Mouse (Mus musculus): ENCODE data around the gene Gm16181. TPM values are rescaled to one million over a fixed set of nuclear protein-coding genes. Genes with fewer than 3 reads are reported as not detected.

Gene Gm16181
- 1 to 10 TPM in 1 of 2 experiments, not detected in 1; 1.2 TPM for polyA plus RNA-seq (2017; shearing (Covaris generic))

DNA sequence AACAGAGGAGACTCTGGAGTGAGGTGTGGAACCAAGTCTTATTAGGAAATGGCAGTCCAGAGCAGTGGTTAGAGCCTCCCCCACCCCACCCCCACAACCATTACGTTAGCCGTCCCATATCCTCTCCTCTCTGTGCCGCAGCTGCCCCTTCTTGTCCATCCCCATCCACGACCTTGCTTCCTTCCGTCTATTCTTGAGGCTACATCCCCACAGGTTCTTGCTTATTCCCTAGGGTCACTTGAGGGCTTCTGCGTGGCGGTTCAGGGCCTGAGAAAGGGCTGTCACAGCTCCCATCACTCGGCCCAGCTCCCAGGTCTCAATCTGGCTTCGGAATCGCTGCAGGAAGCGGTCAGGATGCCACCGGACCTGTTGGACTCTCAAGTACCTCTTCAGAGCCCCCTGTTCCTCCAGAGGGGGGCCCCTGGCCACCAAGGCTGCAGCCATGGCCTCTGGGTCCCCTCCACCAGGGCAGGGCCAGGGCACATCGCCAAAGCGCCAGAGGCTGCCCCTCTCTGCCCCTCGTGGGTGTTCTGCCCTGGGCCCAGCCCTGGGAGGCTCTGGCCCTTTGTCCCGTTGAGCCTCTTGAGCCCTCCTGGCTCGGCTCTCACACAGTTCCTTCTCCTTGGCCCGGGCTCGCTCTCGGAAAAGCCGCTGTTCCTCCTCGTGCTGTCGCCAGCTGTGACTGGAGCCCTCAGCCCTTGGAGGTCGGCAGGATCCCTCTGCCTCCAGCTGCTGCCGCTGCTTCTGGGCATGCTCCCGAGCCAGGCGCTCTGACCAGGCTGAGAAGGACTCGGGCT, at the start of gene Gm16181:
Gm16181 (plus strand) TSS at position 679 of the 797 bp plus-strand sequence.

DNA sequence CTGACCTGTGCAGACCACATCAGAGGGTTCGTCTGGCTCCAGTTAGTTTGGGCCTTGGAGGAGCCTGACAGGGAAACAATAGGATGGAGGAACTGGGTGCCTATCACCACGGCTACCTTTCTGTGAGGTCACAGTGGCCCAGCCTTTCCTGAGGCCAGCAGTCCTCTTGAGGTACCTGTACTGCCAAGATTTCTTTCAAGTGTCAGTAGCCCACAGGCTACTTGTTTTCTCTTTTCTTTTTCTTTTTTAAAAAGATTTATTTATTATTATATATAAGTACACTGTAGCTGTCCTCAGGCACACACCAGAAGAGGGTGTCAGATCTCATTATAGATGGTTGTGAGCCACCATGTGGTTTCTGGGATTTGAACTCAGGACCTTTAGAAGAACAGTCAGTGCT, 44.7 kb upstream of the Gm16181 start, which contains the start of gene Aif1:
Aif1 (minus strand) TSS at position 101 of the 400 bp plus-strand sequence.

DNA sequence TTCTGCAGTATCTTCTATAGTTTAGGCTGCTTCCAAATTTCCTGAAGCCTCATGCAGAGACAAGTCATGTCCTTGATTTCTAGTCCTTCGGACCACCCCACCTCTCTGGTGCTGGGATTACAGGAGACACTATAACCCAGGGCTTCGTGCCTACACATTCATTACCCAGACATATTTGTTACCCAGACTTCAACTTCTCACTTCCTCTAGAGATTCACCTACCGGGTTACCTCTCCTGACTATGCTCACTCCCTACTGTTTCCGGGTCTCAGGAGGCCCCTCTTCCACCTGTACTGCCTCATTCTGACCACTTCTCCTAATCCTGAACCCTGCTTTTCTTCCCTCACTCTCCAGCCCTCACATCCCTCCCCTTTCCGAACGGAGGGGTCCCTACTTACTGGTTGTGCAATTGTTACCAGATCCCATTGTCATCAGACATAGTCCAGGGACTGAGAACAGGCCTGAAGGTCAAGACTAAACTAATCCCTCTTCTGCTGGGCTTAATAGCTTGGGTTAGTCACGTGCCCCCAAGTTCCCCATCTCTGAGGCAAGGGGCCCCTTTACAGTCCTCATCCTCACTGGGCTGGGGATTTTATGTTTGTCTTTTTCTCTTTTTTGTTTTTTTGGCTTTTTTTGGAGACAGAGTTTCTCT, 32.5 kb upstream of the Gm16181 start, which contains the start of gene Lst1:
Lst1 (minus strand) TSS at position 481 of the 652 bp plus-strand sequence.

DNA sequence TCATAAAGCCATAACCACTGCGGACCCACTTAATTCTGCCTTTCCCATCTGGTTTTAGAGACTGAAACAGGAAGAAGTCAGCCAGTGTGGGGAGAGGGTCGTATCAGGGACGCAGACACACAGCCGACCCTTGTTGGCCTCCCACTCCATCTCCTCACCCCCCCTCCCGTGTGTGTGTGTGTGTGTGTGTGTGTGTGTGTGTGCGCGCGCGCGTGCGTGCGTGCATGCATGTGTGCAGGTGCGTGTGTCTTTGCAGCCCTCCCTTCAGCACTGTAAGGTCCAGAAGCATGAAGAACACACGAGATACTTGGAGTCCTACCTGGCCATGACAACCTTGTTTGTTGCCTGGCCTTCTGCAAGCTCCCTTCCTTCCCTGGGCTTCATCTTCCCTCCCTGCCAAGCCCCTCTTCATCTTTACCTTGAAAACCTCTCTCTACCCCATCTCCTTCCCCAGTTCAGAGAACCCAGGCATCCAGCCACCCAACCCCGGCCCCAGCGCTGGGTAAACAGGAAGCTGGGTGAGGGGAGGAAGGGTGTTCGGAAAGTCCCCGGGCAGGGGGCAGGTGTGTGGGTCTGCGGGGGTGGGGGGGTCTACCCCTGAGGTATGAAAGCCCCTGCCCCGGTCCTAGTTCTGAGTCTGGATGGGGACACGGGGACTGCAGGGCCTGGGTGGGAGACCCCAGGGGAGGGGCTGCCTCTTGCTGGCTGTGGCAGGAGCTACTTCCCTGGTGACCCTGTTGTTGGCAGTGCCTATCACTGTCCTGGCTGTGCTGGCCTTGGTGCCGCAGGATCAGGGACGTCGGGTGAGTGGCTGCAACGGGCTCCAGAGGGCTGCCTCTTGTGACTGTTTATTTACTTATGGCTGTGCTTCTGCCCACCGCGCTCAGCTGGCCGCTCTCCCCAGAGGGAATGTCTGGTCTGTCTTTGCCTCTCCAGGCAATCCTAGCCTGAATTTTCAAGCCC, 26.5 kb upstream of the Gm16181 start, which contains the start of gene Ltb:
Ltb (plus strand) TSS at position 559 of the 963 bp plus-strand sequence.

GRCm38 (mm10) chr17:35201787-35202186, 18.8 kb upstream of the Gm16181 start, which contains the start of gene Tnf:
Gene Tnf, minus strand, starts transcription at chr17:35202007.

GRCm38 (mm10) chr17:35204494-35205379, 15.9 kb upstream of the Gm16181 start, which contains the start of gene Lta:
Gene Lta, minus strand, starts transcription at chr17:35205351.

DNA sequence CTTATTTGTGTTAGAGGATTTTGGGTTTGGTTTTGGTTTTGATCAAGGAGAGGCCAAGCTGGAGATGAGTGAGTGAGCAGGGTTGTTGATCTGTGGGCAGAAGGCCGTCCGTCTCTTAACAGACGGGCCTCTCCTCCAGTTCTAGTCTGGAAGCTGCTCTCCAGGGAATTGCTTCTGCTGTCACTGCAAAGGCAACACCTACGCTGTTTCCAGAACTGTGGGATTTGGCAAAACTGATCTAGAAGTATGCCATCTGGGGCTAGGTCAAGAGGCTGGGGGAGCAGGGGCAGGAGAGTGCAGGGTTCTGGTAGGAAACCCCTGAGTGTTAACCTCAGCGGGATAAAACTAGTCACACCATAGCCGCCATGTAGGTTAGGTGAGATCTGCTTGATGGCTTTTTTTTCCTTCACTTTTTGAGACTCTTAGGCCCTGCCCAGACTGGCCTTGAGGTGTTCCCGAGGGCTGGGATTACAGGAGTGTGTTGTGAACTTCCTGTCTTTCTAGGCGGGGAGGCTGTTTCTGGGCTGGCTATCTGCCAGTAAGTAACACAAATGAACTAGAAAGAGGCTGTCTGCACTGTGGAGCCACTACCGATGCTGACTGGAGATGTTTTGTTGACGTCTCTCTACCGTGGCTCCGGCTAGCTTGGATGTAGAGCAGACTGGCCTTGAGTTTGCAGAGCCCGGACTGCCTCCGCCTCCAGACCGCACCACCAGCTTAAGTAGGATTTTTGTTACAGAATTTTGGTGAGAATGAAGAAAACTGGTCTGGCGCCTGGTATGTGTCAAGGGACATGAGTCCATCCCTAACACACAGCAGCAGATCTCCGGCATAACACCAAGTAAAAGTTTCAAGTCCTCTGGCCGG, 12.7 kb downstream of the Gm16181 start, which contains the start of gene Atp6v1g2:
Atp6v1g2 (plus strand) TSS at position 547 of the 867 bp plus-strand sequence.

DNA sequence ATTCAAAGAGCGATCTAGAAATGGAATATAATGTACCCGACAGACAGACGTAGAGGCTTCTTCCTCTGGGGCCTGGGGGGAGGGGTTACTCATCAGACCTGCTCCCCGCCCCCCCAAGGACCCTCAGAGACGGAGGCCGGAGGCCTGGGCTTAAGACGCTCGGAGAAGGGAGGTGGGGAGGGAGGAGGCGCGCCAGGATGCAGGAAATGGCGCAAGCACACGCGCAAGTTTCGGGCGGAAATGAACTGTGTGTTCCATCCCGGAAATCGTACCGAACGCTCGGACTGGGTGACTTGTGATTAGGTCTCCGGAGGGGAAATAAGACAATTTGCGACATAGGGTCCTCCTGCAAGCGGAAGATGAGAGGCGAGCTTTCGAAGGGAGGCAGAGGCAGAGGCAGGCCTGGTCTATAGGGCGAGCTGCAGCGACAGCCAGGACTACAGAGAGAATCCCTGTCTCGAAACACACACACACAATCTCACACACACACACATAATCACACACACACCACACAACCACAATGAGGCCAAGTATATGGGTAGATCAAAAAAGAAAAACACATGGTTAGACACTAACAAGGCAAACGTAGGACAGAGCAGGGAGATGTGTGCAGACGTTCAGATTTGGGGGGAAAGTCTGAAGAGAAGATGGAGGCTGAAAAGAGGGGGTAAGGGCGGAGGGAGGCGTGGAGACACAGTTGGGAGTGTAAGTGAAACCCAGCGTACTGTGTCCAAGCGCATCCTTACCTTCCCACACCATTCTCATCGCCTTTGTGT, 15.2 kb downstream of the Gm16181 start, which contains the start of gene Nfkbil1:
Nfkbil1 (minus strand) TSS at position 179 of the 776 bp plus-strand sequence.

DNA sequence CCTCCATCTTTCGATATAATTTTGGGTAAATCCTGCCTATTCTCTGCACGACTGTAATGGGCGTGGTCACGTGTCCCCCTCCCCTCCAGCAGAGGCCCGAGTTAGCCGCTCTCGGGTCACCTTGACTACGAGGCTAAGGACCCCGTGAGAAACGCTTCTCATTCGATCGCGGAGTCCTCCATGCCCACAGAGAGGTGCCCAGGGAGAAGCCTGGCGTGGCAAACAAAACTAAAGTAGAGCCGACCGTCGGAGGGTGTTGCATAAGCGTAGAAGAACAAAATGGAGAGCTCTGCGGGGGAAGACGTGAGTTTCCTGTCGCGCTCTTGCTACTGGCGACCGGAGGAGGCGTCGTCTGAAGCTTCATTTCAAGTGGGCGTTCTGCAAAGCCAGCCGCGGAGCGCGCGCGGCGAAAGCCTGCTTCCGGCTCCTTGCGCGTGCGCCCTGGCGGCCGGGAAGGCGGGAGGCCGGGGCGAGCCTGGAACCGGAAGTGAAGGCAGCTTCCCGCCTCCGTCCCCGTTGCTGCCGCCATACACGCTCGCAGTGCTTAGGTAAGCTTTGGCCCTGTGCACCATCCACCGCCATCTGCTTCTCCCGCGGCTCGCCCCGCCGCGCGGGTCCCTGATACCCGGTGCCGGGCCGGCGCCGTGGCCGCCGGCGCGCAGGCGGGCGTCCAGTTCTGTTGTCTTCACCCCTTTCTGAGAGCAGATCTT, 20.8 kb downstream of the Gm16181 start, which contains the start of gene Ddx39b:
Ddx39b (plus strand) TSS at position 442 of the 710 bp plus-strand sequence.

DNA sequence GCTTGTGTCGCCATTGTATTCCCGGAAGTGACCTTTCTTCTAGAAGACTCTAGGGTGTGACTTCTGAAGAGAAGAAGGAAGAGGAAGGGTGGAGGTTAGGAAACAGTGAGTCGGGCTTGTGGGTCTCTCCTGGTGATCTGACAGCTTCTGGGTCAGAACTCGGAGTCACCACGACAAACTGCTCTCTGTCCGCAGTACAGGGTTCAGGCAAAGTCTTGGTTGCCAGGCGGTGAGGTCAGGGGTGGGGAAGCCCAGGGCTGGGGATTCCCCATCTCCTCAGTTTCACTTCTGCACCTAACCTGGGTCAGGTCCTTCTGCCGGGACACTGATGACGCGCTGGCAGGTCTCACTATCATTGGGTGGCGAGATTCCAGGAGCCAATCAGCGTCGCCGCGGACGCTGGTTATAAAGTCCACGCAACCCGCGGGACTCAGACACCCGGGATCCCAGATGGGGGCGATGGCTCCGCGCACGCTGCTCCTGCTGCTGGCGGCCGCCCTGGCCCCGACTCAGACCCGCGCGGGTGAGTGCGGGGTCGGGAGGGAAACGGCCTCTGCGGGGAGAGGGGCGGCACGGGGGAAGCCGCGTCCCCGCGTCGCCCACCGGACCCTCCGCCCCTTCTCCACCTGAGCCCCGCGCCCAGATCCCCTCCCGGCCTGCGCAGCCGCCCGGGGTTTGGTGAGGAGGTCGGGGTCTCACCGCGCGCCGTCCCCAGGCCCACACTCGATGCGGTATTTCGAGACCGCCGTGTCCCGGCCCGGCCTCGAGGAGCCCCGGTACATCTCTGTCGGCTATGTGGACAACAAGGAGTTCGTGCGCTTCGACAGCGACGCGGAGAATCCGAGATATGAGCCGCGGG, 42.3 kb downstream of the Gm16181 start, which contains the start of gene H2-D1:
H2-D1 (plus strand) TSS at position 67 of the 859 bp plus-strand sequence.

Other genes starting within 250 kb of the Gm16181 start
- 10 to 100 TPM in 1 of 2 experiments, not detected in 1; 18.3 TPM for gene Hspa1a, start 248.7 kb upstream of the Gm16181 start, polyA plus RNA-seq (2017; shearing (Covaris generic))
- gene Hspa1l, start 248.1 kb upstream of the Gm16181 start, polyA plus RNA-seq (2017; shearing (Covaris generic)) = under 1 TPM; 0.27 to 0.50 TPM
- 10 to 100 TPM; 79.0 to 93.1 TPM for gene Lsm2, start 239.0 kb upstream of the Gm16181 start, polyA plus RNA-seq (2017; shearing (Covaris generic))
- 100 to 1,000 TPM; 126 to 153 TPM for gene Vars, start 219.8 kb upstream of the Gm16181 start, polyA plus RNA-seq (2017; shearing (Covaris generic))
- under 1 TPM in 1 of 2 experiments, not detected in 1; 0.52 TPM for gene Vwa7, start 204.3 kb upstream of the Gm16181 start, polyA plus RNA-seq (2017; shearing (Covaris generic))
- under 1 TPM; 0.36 to 0.48 TPM for gene Sapcd1, start 192.8 kb upstream of the Gm16181 start, polyA plus RNA-seq (2017; shearing (Covaris generic))
- gene Msh5, start 174.1 kb upstream of the Gm16181 start, polyA plus RNA-seq (2017; shearing (Covaris generic)) = 1 to 10 TPM in 1 of 2 experiments, under 1 TPM in 1; 0.87 to 2.6 TPM
- 100 to 1,000 TPM; 647 to 661 TPM for gene Clic1, start 170.9 kb upstream of the Gm16181 start, polyA plus RNA-seq (2017; shearing (Covaris generic))
- 1 to 10 TPM in 1 of 2 experiments, under 1 TPM in 1; 0.83 to 2.7 TPM for gene Ddah2, start 161.8 kb upstream of the Gm16181 start, polyA plus RNA-seq (2017; shearing (Covaris generic))
- not detected for gene Ly6g6c, start 155.4 kb upstream of the Gm16181 start, polyA plus RNA-seq (2017; shearing (Covaris generic))
- not detected for gene Mpig6b, start 154.7 kb upstream of the Gm16181 start, polyA plus RNA-seq (2017; shearing (Covaris generic))
- under 1 TPM in 1 of 2 experiments, not detected in 1; 0.15 TPM for gene Ly6g6e, start 143.9 kb upstream of the Gm16181 start, polyA plus RNA-seq (2017; shearing (Covaris generic))
- gene Ly6g6d, start 142.8 kb upstream of the Gm16181 start, polyA plus RNA-seq (2017; shearing (Covaris generic)) = not detected
- gene Ly6g6f, start 135.2 kb upstream of the Gm16181 start, polyA plus RNA-seq (2017; shearing (Covaris generic)) = under 1 TPM in 1 of 2 experiments, not detected in 1; 0.26 TPM
- 10 to 100 TPM; 59.7 to 60.5 TPM for gene Abhd16a, start 131.6 kb upstream of the Gm16181 start, polyA plus RNA-seq (2017; shearing (Covaris generic))
- under 1 TPM in 1 of 2 experiments, not detected in 1; 0.36 TPM for gene Ly6g5c, start 112.6 kb upstream of the Gm16181 start, polyA plus RNA-seq (2017; shearing (Covaris generic))
- 1 to 10 TPM; 3.4 to 9.5 TPM for gene Ly6g5b, start 105.4 kb upstream of the Gm16181 start, polyA plus RNA-seq (2017; shearing (Covaris generic))
- gene Gpank1, start 99.4 kb upstream of the Gm16181 start, polyA plus RNA-seq (2017; shearing (Covaris generic)) = 10 to 100 TPM; 53.8 to 59.4 TPM
- 100 to 1,000 TPM; 351 to 388 TPM for gene Csnk2b, start 98.8 kb upstream of the Gm16181 start, polyA plus RNA-seq (2017; shearing (Covaris generic))
- gene D17H6S53E, start 94.5 kb upstream of the Gm16181 start, polyA plus RNA-seq (2017; shearing (Covaris generic)) = 1 to 10 TPM in 1 of 2 experiments, under 1 TPM in 1; 0.88 to 2.4 TPM
- gene Apom, start 88.8 kb upstream of the Gm16181 start, polyA plus RNA-seq (2017; shearing (Covaris generic)) = under 1 TPM; 0.28 to 0.37 TPM
- 10 to 100 TPM; 61.6 to 63.2 TPM for gene Bag6, start 85.7 kb upstream of the Gm16181 start, polyA plus RNA-seq (2017; shearing (Covaris generic))
- 10 to 100 TPM; 33.4 to 33.5 TPM for gene Prrc2a, start 55.9 kb upstream of the Gm16181 start, polyA plus RNA-seq (2017; shearing (Covaris generic))
- 10 to 100 TPM in 1 of 2 experiments, 1 to 10 TPM in 1; 5.5 to 18.3 TPM for gene Aif1, start 44.8 kb upstream of the Gm16181 start, polyA plus RNA-seq (2017; shearing (Covaris generic))
- 10 to 100 TPM in 1 of 2 experiments, 1 to 10 TPM in 1; 8.9 to 14.6 TPM for gene Lst1, start 32.4 kb upstream of the Gm16181 start, polyA plus RNA-seq (2017; shearing (Covaris generic))
- 1,000 to 10,000 TPM; 1,461 to 1,672 TPM for gene Ltb, start 26.4 kb upstream of the Gm16181 start, polyA plus RNA-seq (2017; shearing (Covaris generic))
- 10 to 100 TPM; 27.9 to 30.5 TPM for gene Tnf, start 18.8 kb upstream of the Gm16181 start, polyA plus RNA-seq (2017; shearing (Covaris generic))
- gene Lta, start 15.5 kb upstream of the Gm16181 start, polyA plus RNA-seq (2017; shearing (Covaris generic)) = 100 to 1,000 TPM in 1 of 2 experiments, 10 to 100 TPM in 1; 94.1 to 110 TPM
- 1 to 10 TPM; 4.2 to 9.7 TPM for gene Atp6v1g2, start 12.8 kb downstream of the Gm16181 start, polyA plus RNA-seq (2017; shearing (Covaris generic))
- 10 to 100 TPM; 20.6 to 22.5 TPM for gene Nfkbil1, start 15.0 kb downstream of the Gm16181 start, polyA plus RNA-seq (2017; shearing (Covaris generic))
- 100 to 1,000 TPM; 227 to 243 TPM for gene Ddx39b, start 20.9 kb downstream of the Gm16181 start, polyA plus RNA-seq (2017; shearing (Covaris generic))
- gene H2-D1, start 41.9 kb downstream of the Gm16181 start, polyA plus RNA-seq (2017; shearing (Covaris generic)) = 1,000 to 10,000 TPM; 4,556 to 6,565 TPM
- under 1 TPM in 1 of 2 experiments, not detected in 1; 0.64 TPM for gene H2-Q1, start 99.6 kb downstream of the Gm16181 start, polyA plus RNA-seq (2017; shearing (Covaris generic))
- gene H2-Q2, start 121.4 kb downstream of the Gm16181 start, polyA plus RNA-seq (2017; shearing (Covaris generic)) = 10 to 100 TPM; 10.9 to 18.5 TPM
- gene H2-Q4, start 158.8 kb downstream of the Gm16181 start, polyA plus RNA-seq (2017; shearing (Covaris generic)) = 10 to 100 TPM; 45.4 to 61.9 TPM
- 100 to 1,000 TPM; 448 to 693 TPM for gene H2-Q6, start 204.0 kb downstream of the Gm16181 start, polyA plus RNA-seq (2017; shearing (Covaris generic))
- gene H2-Q7, start 218.3 kb downstream of the Gm16181 start, polyA plus RNA-seq (2017; shearing (Covaris generic)) = 1,000 to 10,000 TPM; 1,586 to 2,503 TPM
- 10 to 100 TPM; 13.2 to 21.8 TPM for gene H2-Q10, start 249.3 kb downstream of the Gm16181 start, polyA plus RNA-seq (2017; shearing (Covaris generic))